Mouse (Mus musculus) c-Kit-positive CD71-positive TER-119-positive erythroid progenitor cells, embryonic 14.5 days (primary cell): Measurements from ENCODE around the gene Nfkbia.

Experiments
- DNase-seq: peaks from one replicate; pipeline ENCODE4 v3.0.0-alpha.2; 2013; ENCODE audit warnings: low spot score

The Nfkbia gene

DNA sequence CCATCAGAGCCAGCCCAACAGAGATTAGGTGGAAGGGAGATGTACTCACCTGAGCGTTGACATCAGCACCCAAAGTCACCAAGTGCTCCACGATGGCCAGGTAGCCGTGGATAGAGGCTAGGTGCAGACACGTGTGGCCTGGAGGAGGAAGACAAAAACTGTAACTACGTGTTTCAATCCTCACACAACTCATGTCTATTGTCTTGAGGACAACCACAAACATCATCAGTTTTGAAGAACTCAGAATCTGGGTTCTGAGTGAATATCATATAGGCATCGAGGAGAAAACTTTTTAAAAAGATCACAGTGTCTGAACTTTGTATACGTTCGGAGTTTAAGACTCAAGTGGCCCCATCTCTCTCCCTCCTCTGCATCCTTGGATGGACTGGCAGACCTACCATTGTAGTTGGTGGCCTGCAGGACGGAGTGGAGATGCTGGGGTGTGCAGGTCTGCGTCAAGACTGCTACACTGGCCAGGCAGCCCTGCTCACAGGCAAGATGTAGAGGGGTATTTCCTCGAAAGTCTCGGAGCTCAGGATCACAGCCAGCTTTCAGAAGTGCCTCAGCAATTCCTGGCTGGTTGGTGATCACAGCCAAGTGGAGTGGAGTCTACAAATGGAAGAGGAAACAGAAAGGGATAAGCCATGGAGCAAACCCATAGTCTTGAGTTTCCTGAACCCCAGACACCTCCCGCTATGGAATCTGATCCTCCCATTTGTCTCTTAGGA lies 1.6 kb downstream of the Nfkbia start:
- DNase-seq: no peak

DNA sequence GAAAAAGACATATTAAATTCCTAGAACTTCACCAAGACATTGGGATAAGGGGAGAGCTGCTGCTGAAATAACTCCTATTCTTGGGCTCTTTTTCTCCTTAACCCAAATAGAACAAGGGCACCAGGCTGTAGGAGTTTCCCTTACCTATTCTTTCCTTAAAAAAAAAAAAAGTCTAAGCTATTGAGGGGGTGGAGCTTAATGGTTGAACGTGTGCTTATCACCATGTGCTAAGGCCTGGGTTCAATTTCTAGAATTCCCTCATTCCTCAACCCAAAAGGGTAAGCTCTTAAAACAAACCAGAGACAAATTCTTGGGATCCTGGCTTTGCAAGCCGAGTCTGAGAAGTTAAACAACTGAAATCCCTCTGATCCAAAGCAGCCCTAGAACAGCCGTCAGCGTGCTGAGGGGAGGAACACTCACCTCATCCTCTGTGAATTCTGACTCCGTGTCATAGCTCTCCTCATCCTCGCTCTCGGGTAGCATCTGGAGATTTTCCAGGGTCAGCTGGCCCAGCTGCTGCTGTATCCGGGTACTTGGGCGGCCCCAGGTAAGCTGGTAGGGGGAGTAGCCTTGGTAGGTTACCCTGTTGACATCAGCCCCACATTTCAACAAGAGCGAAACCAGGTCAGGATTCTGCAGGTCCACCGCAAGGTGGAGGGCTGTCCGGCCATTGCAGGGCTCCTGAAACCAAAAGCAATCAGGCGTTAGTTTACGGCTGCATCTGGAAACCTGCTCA lies 2.3 kb downstream of the Nfkbia start:
- no peak for DNase-seq

DNA sequence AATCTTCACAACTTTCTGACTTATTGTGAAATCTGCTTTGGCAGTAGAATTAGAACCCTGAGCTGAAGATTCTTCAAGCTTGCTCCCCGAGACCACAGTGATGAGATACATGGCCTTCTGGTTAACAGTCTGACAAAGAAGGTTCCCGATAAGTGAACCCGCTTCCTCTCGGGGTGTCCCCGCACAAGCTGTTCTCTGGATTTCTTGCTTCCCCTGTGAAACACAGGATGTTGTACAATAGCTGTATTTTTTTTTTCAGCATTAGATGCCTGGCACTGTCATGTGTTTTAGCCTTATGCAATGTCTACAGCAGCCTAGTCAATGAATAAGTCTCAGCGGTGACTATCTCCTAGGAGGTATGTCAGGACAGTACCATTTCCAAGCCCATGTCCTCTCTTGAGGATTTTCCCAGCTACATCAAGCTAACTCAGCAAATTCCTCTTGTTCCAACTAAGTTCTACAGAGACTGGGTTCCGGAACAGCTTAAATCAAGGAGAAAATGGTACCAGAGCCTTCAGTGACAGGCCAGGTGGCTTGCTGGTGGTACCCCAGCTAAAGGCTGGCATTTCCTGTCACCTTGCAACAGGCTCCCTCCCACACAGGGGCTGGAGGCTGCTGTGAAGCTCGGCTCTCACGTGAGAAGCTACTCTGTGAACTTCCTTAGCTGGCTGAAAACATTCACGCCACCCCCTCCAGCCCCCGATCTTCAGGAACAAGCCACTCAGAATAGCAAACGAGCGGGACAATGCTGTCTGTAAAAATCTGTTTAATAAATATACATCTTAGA lies 3.6 kb downstream of the Nfkbia start:
- DNase-seq: no peak

DNA sequence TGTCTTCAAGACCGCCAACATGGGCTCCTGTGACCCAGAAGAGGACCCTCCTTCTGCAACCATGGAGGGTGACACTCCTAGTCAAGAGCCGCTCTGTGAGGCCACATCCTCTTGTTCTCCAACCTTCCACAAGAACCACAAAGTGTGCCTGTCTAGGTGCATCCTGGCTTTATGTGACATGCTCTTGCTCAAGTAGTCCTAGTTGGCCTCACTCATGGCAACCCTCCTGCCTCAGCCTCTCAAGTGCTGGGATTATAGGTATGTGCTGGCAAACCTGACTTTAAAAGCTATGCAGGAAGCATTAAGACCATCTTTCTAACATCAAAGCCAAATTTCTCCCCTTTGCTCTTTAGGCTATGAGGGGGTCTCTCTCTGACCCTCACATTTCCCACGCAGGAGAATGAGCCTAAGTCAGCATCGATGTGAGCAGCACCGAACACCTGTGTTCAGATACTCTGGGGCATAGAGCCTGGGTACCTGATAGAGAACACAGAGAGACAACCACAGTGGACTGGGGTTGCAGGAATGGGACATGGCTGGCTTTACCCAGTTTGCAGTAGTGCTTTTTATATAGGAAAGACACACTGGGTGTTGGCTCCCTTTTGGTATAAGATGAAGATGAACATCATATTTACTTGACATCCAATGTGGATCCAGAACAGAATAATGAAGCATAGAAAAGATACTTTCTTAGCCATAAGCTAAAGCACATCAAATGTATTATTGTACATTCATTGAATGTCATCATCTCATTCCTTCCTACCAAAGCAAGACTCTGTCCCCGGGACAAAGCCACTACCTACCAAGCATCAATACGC lies 4.4 kb downstream of the Nfkbia start:
- DNase-seq: no peak

DNA sequence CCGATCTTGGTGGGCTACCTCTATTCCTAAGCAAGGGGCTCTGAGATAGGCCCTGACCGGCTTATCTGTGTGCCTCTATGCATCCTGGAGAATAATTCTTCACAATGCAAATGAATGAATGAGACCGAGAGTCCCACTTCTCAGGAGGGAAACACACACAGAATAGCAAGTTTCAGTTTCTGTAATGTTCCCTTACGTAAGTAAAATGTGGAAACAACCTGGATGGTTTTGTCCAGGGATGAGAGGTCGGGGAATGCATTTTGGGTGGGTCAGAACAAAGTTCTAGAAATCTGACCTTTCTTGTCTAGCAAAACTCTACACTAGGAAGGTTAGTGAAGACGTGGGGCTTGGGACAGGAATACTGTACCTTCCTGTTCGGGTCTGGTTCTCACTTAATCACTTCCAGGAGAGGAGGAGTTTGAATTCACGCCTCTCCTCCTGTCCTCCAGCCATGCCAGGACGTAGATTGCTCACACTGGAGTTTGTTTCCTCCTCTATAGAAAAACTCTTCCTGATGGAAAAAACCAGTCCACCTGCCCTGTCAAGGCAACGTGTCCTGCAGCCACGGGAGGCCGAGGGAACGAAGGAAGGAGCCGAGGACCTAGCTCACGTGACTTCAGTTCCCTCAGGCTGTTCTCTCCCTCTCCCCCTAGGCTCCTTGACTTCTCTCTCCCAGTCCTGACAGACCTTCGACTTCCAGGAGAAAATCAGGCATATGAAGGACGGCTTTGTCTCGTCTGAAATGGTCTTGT lies 5.3 kb downstream of the Nfkbia start:
- no peak for DNase-seq

DNA sequence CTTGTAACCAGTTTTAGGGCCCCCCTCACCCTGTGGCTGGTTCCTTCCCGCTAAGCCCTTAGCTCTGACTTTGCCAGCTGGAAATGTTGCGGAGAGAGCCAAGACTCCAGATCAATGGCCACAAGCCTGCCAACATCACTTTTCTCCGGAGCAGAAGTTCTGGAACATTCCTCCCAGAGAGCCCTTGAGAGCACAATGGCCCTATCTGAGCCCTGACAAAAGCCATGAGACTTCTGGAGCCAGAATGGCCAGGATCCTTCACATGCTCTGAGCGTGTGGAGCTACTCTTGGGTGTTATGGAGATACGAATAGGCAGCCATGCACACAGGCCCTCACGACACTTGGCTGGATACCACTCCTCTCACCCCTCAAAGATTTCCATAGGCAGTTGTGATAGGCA lies 7.6 kb downstream of the Nfkbia start:
- DNase-seq: no peak

DNA sequence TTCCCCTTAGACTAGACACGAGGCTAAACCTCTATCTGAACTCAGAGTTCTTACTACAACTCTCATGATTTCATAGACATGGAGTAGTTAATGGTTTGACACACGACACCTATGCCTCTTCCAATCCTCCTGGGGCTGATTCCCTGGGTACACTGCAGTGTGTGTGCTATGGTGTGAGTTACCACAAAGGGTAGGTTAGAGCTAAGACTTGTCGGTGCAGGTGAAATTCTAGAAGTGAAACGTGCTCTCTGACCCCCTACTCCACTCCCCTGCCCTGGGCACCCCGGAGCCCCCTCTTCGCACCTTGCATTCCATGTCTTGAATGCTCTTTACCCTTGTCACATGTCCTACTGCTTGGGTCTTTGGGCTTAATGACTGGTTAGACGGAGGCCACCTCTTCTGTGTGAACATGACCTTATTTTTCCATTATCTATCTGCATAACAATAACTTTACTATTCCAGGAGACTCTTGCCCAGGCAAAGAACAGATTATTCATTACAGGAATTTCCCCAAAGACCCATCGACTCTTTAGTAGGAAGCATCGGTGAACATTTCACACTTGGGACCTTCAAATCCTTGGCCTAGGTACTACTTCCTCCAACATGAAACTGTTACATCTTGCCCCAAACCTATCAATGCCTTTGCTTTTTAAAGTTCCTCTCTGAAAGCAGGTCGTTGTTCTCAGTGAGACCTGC lies 8.2 kb downstream of the Nfkbia start:
- no peak for DNase-seq

DNA sequence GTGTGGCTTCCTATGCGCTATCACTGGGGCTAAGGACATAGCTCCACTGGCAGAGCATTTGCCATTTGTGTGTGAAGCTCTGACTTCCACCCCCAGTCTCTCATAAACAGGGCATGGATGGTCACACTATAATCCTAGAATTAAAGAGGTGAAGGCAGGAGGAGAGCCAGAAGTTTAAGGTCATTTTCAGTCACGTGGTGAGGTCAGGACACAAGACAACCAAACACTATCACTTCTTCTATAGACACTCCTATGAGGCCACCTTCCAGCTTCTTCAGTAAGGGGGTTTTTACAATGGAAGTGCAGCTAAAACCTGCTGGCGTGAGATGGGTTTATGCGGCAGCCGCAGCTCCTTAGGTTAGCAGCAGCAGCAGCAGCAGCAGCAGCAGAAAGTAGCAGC lies 8.9 kb downstream of the Nfkbia start:
- DNase-seq: no peak

DNA sequence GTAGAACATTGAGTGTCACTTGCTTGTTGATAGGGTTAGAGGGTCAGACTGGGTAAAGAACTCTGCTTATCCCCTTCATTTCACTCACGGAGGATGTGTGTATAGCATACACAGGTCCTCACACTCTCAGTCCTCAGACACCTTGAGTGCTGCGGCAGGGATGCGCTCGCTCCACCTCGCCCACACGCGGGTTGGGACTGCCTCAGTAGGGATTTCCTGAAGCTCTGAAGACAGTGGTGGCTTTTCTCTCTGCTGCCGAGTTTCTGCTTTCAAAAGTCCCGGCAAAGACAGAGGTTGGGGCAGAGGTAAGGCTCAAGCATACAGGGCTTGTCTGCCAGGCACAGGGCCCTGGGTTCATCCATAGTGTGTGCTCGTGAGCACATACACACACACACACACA lies 9.7 kb downstream of the Nfkbia start:
- DNase-seq: no peak

DNA sequence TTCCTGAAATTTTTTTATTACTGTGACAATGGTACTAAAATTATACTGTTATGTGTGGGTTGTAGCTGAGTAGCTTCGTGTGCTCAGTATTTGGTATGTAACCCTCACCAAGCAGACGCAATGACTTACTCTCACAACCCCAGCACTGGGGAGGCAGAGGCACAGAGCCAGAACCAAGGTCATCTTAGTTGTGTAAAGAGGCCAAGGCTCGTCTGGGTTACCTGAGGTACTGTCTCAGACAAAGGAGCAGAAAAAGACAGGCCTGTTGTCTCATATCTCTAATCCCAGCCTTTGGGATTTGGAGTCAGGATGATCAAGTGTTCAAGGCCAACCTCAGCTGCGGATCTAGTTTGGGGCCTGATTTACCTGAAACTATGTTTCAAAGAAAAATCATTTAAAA lies 10.7 kb downstream of the Nfkbia start:
- no peak for DNase-seq

DNA sequence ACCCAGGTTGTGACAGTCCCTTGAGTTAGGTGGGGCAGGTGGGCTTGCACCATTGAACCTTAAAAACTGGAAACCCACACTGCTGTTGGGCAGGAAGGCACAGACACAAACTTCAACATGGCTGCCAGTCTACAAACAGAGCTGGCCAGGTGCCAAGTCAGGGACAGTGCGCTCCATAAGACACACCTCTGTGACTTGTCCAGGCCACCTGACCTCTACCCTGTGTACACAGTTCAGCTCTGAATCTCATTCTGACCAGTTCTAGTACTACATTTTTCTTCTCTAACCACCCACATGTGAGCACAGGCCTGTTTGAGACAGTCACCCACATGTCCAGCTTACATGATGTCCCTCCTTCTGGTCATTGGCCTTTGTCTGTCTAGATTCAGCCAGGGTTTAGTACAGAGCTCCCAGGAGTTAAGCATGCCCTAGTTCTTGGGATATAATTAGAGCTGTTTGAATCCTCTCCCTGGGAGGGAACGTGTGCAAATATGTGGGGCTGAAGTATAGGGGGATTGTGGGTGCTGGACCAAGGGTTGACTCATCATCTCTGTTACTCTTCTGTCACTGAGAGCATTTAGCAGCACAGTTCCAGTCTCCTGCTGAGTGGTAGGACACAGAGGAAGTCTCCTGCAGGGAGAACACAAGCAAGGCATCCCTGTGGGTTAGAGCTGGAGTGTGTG lies 11.8 kb downstream of the Nfkbia start:
- DNase-seq: no peak

DNA sequence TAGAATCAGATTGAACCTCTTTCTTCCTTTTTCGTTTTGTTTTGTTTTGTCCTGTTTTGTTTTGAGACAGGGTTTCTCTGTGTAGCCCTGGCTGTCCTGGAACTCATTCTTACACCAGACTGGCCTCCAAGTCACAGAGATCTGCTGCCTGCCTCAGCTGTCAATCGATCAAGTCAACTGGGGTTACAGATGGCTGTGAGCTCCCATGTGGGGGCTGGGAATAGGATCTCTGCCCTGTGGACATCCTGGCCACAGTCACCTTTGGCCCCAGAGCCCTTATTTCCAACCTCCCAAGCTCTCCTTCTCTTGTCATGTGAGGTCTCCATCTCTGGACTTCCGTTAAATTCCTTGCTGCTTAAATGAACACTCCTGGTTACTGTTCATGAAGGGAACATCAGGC lies 13.5 kb downstream of the Nfkbia start:
- DNase-seq: no peak

DNA sequence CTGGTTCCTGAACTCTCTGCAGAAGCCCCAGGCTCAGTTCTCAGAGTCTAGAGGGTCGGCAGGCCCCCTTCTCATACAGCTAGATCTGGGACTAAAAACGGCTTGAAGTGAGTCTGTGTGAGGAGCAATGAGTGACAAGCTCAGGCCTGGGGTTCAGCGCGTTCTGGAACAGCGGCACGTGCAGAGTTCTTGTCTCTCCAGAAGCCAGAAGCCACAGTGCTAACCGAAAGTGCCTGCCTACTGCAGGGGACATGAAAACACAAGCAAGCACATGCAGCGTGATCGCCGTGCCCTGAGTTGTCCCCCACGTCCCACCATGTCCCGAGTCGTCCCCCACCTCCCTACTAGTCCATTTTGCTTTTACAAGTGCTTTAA lies 18.3 kb downstream of the Nfkbia start:
- no peak for DNase-seq

DNA sequence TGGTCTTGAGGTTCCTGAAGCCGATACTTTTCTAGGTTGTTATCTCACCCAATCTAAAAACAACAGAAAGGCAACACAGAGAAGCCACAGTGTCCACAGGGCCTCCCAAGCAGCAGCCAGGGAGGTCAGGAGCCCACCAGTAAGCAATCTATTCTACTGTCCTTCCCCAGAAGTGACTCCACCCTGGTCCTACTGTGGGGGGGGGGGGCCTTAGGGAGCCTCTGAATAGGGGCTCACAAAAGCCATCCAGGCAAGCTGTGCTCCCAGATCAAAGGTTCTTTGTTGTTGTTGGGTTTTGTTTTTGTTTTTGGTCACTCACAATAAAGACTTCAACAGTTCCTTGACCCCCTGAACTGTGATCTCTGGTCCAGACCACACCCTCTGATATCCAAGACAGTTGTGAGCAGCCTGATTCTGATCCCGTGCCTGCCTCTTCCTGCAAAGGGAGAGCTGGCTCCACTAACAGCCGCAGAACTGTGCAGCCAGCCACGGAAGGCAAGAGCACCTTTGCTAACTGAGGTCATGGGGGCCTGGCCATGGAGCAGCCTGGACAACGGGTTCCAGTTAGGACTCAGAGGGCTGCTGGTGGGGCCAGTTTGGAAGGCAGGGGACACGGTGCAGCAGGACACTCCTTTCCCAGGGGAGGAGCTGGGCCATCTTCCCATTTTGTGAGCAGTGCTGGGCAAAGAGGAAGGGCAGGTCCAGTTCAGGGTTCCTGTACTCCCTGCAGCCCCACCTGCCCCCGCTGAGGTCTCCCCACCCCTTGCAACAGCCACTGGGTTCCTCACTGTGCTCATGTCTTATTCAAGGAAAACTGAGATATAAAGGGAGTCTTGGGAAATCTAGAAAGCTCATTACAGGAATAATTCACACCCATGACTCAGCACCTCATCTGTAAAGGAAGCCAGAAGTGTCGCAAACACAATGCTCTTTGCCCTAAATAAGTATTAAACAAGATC lies 18.9 kb downstream of the Nfkbia start:
- DNase-seq: no peak

DNA sequence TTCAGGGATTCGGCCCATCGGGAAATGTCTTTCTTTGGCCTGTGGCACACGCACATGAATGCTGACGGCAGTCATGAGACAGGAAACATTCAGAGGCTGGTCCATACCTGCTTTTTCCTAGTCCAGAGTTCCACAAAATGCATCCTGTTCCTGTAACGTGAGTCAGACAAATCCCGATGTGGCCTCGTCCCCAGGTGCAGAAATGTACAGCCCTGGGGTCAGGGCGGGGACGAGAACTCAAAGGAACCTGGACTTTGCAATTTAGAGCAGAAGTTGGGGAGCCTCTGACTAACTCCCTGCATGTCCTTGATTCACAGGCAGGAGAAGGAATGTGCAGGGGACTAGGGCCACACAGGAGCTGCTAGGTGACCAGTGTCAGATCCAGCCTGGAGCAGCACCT lies 21.1 kb downstream of the Nfkbia start:
- no peak for DNase-seq

DNA sequence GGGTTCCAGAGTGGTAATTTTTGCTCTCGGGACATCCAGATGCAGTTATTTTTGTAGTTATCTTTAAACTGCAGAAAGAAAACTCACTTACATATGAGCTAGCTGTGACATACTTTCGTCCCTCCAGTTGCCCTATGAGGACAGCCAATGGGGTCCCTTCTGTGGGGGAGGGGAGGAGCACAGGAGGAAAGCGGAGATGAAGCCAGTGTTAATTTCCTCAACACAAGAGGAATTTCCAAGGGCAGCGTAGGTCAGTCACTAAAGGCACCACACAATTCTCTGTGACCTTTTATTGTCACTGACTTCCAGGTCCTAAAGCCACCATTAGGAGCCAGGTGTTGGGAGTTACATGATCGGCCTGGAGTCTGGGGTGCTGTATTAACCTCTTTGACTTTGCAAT lies 22.0 kb downstream of the Nfkbia start:
- no peak for DNase-seq

DNA sequence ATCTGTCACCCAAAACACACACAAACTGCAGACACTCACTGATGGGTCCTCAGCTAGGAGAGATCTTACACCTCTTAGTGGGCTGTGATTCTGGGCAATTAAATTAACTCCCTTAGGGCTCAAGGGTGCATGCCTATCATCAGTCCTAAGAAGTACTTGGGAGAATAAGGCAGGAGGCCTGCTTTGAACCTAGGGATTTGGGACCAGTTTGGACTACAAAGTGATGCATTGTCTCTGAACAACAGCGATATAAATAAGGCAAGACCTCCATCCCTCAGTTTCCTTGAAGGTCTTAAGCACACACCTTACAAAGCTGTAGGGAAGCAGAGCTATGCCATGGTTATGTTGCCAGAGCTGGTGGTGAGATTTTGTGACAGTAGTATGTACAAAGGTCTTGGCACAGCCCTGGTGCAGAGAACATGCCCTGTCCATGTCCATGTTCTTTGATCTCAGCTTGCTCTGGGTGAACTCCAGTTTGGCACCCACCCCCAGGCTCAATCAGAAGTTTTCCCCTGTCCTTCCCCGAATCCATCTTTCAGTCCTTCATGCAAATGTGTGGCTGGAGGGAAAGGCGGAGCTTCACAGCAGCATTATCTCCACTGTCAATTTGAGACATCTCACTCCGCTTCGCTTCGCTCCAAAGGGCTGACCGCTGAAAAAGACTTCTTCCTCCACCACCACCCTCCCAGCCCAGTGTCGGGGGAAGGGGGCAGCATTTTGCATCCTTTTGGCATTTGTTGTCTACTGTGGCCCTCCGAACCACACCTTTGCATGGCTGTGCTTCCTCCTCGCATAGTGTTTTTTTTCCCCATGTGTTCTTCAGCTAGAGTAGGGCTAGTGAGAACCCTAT lies 24.9 kb downstream of the Nfkbia start:
- no peak for DNase-seq

DNA sequence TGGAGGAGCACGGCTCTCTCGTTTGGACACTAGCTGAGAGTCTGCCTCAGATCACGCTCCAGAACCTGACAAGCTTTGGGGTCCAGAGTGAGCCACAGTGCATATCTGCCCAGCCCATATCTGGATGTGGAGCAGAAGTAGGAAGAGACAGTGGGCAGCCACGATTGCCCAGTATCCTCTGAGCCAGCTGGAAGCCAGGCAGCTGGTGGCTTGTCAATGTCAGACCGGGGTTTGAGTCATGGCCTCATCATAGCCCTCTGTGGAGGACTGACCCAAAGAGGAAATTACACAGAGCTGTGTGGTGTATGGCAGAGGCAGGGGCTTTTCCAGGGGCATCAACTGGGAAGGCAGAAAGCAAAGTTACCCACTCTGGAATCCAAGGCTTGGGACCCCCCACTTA lies 25.6 kb downstream of the Nfkbia start:
- DNase-seq: no peak
